Mouse (Mus musculus): ENCODE results near the gene Arf3. TPM values are rescaled to one million over a fixed set of nuclear protein-coding genes. Genes with fewer than 3 reads are reported as not detected.

Gene Arf3
- total RNA-seq, 2 experiments from 2014 or later, result 767 to 776 TPM

GRCm38 (mm10) chr15:98729791-98730545, 33.0 kb downstream of the Arf3 start:
- no peak for DNase-seq (ENCODE audit: low spot score in 2 of 2)
- intact Hi-C loops (cut with DNase I), result no loop called here

- no peak for DNase-seq (ENCODE audit: low spot score in 2 of 2)
- intact Hi-C loops (cut with DNase I), result no loop called here
Measured at GRCm38 (mm10) chr15:98728366-98728765, 34.6 kb downstream of the Arf3 start.

- peak in 1 of 2 experiments; percentile 42 for DNase-seq (ENCODE audit: low spot score in 2 of 2)
Measured at GRCm38 (mm10) chr15:98727443-98728321, 35.3 kb downstream of the Arf3 start, which contains the start of gene Fkbp11. Gene Fkbp11, minus strand, starts transcription at chr15:98728198.

GRCm38 (mm10) chr15:98726746-98727145, 36.3 kb downstream of the Arf3 start:
- no peak for DNase-seq (ENCODE audit: low spot score in 2 of 2)
- intact Hi-C loops (cut with DNase I), result no loop called here

More at GRCm38 (mm10) chr15:98727443-98728321, 35.3 kb downstream of the Arf3 start, which contains the start of gene Fkbp11:
- intact Hi-C loops (cut with DNase I), result no loop called here

- intact Hi-C loops (cut with DNase I), result no loop called here
- DNase-seq (ENCODE audit: low spot score in 2 of 2), result no peak
Measured at GRCm38 (mm10) chr15:98726079-98726478, 36.9 kb downstream of the Arf3 start.

GRCm38 (mm10) chr15:98724441-98724840, 38.6 kb downstream of the Arf3 start:
- intact Hi-C loops (cut with DNase I), result no loop called here
- DNase-seq (ENCODE audit: low spot score in 2 of 2), result no peak

GRCm38 (mm10) chr15:98722854-98723253, 40.2 kb downstream of the Arf3 start:
- intact Hi-C loops (cut with DNase I), result no loop called here
- no peak for DNase-seq (ENCODE audit: low spot score in 2 of 2)

GRCm38 (mm10) chr15:98722191-98722590, 40.8 kb downstream of the Arf3 start:
- intact Hi-C loops (cut with DNase I), result no loop called here
- DNase-seq (ENCODE audit: low spot score in 2 of 2), result no peak

- intact Hi-C loops (cut with DNase I), result no loop called here
- no peak for DNase-seq (ENCODE audit: low spot score in 2 of 2)
Measured at GRCm38 (mm10) chr15:98717301-98717700, 45.7 kb downstream of the Arf3 start.

- DNase-seq (ENCODE audit: low spot score in 2 of 2), result no peak
- intact Hi-C loops (cut with DNase I), result loop anchor here (5.0 kb wide), 1 partner anchor 137 kb away; no protein-coding TSS in a partner anchor
Measured at GRCm38 (mm10) chr15:98714230-98714652, 48.8 kb downstream of the Arf3 start.

- DNase-seq (ENCODE audit: low spot score in 2 of 2), result peak; percentile 69 to 74
- intact Hi-C loops (cut with DNase I), result loop anchor here (5.0 kb wide), 1 partner anchor 133 kb away; no protein-coding TSS in a partner anchor
Measured at GRCm38 (mm10) chr15:98710442-98710841, 52.6 kb downstream of the Arf3 start.

GRCm38 (mm10) chr15:98707766-98708372, 55.1 kb downstream of the Arf3 start, which contains the start of gene Ccdc65:
Gene Ccdc65, plus strand, starts transcription at chr15:98708207.
- intact Hi-C loops (cut with DNase I), result no loop called here
- peak; percentile 85 to 94 for DNase-seq (ENCODE audit: low spot score in 2 of 2)

GRCm38 (mm10) chr15:98704312-98704711, 58.7 kb downstream of the Arf3 start:
- DNase-seq (ENCODE audit: low spot score in 2 of 2), result no peak
- intact Hi-C loops (cut with DNase I), result no loop called here

- intact Hi-C loops (cut with DNase I), result loop anchor here (1.0 to 2.0 kb wide), 2 partner anchors 23 to 36 kb away; partner anchors contain the start of gene Rnd1
- DNase-seq (ENCODE audit: low spot score in 2 of 2), result peak; percentile 91 to 95
Measured at GRCm38 (mm10) chr15:98699190-98700105, 63.6 kb downstream of the Arf3 start.

GRCm38 (mm10) chr15:98696216-98696615, 66.8 kb downstream of the Arf3 start:
- intact Hi-C loops (cut with DNase I), result no loop called here
- no peak for DNase-seq (ENCODE audit: low spot score in 2 of 2)

- no peak for DNase-seq (ENCODE audit: low spot score in 2 of 2)
- intact Hi-C loops (cut with DNase I), result no loop called here
Measured at GRCm38 (mm10) chr15:98695726-98696125, 67.3 kb downstream of the Arf3 start.

- intact Hi-C loops (cut with DNase I), result no loop called here
- no peak for DNase-seq (ENCODE audit: low spot score in 2 of 2)
Measured at GRCm38 (mm10) chr15:98692171-98692715, 70.8 kb downstream of the Arf3 start.

GRCm38 (mm10) chr15:98691486-98692147, 71.4 kb downstream of the Arf3 start:
- DNase-seq (ENCODE audit: low spot score in 2 of 2), result peak in 1 of 2 experiments; percentile 81
- intact Hi-C loops (cut with DNase I), result loop anchor here (2.0 kb wide), 1 partner anchor 15 kb away; the partner anchor contains the start of gene Rnd1
